Mouse (Mus musculus) gastrocnemius, postnatal 36 days (tissue): ENCODE results near the gene Rpa2. TPM values are rescaled to one million over a fixed set of nuclear protein-coding genes. Genes with fewer than 3 reads are reported as not detected.
"Not testable (repeated sequence)": the region's sequence is repeated elsewhere in the genome, so short reads cannot be mapped to it uniquely, and the experiment has no call there.

ENCODE experiments used
- DNase-seq, 2 experiments: peaks; one replicate each; pipeline ENCODE4 v3.0.0; 2022
- intact Hi-C: fragments of 180-260 bp; cut with DNase I; formaldehyde crosslinking; loops from one replicate; pipeline ENCODE4 v1.15.1; 2025
- total RNA-seq, 2 experiments: library from RNA; stranded (reverse); gene quantifications; 2 replicates each; pipeline ENCODE4 v1.2.3; 2021

The Rpa2 gene
- total RNA-seq, 2 experiments from 2014 or later = 13.8 to 14.7 TPM

- intact Hi-C loops = no loop called here
- no peak for DNase-seq
Observed at GRCm38 (mm10) chr4:132757633-132758351, 10.3 kb upstream of the Rpa2 start.

- intact Hi-C loops = no loop called here
- no peak for DNase-seq
Observed at GRCm38 (mm10) chr4:132760296-132760695, 7.8 kb upstream of the Rpa2 start.

- intact Hi-C loops = no loop called here
- no peak for DNase-seq
Observed at GRCm38 (mm10) chr4:132762602-132763001, 5.5 kb upstream of the Rpa2 start.

GRCm38 (mm10) chr4:132763125-132763524 is 5.0 kb upstream of the Rpa2 start:
- DNase-seq, intact Hi-C loops: not testable (repeated sequence)

GRCm38 (mm10) chr4:132771776-132772175 is 3.6 kb downstream of the Rpa2 start:
- DNase-seq = no peak
- intact Hi-C loops = no loop called here

- no peak for DNase-seq
- intact Hi-C loops = no loop called here
Observed at GRCm38 (mm10) chr4:132774905-132775304, 6.8 kb downstream of the Rpa2 start.

GRCm38 (mm10) chr4:132776764-132777163 is 8.6 kb downstream of the Rpa2 start:
- intact Hi-C loops = loop anchor here (2.0 kb wide), 1 partner anchor 154 kb away; no protein-coding TSS in a partner anchor
- DNase-seq = peak; percentile 48 to 58

GRCm38 (mm10) chr4:132778562-132779201 is 10.6 kb downstream of the Rpa2 start:
- DNase-seq = no peak
- intact Hi-C loops = no loop called here

- intact Hi-C loops = no loop called here
Observed at GRCm38 (mm10) chr4:132780288-132780687, 12.2 kb downstream of the Rpa2 start.

GRCm38 (mm10) chr4:132783732-132784131 is 15.6 kb downstream of the Rpa2 start:
- DNase-seq = no peak
- intact Hi-C loops = loop anchor here (2.0 kb wide), 1 partner anchor 39 kb away; no protein-coding TSS in a partner anchor

More at GRCm38 (mm10) chr4:132780288-132780687, 12.2 kb downstream of the Rpa2 start:
- DNase-seq = no peak

- intact Hi-C loops = no loop called here
- no peak for DNase-seq
Observed at GRCm38 (mm10) chr4:132785228-132785627, 17.1 kb downstream of the Rpa2 start.

GRCm38 (mm10) chr4:132789731-132790130 is 21.6 kb downstream of the Rpa2 start:
- no peak for DNase-seq

GRCm38 (mm10) chr4:132793322-132794004 is 25.3 kb downstream of the Rpa2 start:
- DNase-seq, intact Hi-C loops: not testable (repeated sequence)

More at GRCm38 (mm10) chr4:132789731-132790130, 21.6 kb downstream of the Rpa2 start:
- intact Hi-C loops = no loop called here

GRCm38 (mm10) chr4:132794028-132794427 is 25.9 kb downstream of the Rpa2 start:
- intact Hi-C loops = no loop called here
- DNase-seq = no peak

GRCm38 (mm10) chr4:132794760-132795159 is 26.6 kb downstream of the Rpa2 start:
- intact Hi-C loops = no loop called here
- no peak for DNase-seq

GRCm38 (mm10) chr4:132795171-132795570 is 27.0 kb downstream of the Rpa2 start:
- no peak for DNase-seq

GRCm38 (mm10) chr4:132796196-132796886 is 28.2 kb downstream of the Rpa2 start, which contains the start of gene Themis2:
Themis2 (minus strand) TSS chr4:132796387.
- peak; percentile 65 to 80 for DNase-seq
- intact Hi-C loops = no loop called here

More at GRCm38 (mm10) chr4:132795171-132795570, 27.0 kb downstream of the Rpa2 start:
- intact Hi-C loops = no loop called here

- no peak for DNase-seq
- intact Hi-C loops = no loop called here
Observed at GRCm38 (mm10) chr4:132797461-132797860, 29.3 kb downstream of the Rpa2 start.

GRCm38 (mm10) chr4:132798028-132798427 is 29.9 kb downstream of the Rpa2 start:
- no peak for DNase-seq
- intact Hi-C loops = no loop called here

GRCm38 (mm10) chr4:132798666-132799065 is 30.5 kb downstream of the Rpa2 start:
- intact Hi-C loops, DNase-seq: not testable (repeated sequence)
